Mouse (Mus musculus): ENCODE data around the gene Fli1.

Fli1 gene

DNA sequence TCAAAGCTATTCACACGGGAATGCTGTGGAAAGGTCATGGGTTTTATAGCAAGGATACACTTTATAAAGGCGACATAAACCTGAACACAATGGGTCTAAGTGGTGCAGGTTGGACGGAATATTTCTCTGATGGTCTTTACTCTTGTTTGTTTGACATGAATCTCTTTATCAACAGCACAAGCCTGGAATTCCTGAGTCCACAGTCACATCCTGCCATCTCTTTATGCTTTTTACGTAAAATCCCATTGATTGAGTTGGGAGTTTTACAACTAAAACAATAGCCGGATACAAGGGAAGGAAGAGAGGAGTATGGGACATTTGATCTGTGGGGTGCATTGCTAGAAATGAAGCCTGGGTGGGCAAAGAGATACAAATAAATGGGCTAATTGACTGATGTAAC lies 16.9 kb downstream of the Fli1 start:
- no peak for DNase-seq (ENCODE audit: low read depth in 2 of 2, low spot score in 2 of 2)

DNA sequence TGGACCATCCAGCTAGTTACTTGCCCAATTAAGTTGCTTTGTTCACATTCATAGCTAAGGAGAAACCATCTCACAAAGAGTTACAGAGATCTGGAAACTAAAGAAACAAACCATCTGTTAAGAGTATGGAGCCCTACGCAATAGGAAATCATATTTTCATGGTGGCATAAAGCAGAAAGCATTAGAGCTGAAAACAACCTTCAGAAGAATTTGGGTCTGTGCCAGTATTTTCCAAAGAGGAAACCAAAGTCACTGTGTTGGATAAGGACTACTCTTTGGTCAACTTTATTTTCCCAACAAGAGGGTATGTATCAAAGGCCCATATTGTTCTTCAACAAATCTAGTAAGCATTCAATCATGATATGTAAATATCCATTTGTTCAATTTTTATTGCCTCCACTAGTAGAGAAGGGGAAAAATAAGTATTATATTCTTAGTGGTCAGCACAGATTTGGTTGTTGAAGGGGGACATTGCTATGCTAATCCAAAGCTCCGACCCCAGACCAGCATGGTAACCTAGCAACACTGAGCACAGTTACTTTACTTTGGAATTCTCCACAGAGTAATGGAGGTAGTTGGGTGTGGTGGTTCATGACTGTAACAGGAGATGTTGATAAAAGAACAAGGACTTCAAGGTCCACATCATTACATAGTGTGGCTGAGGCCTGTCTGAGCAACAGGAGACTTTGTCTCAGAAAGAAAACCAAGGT lies 20.0 kb downstream of the Fli1 start:
- no peak for DNase-seq (ENCODE audit: low read depth in 2 of 2, low spot score in 2 of 2)

DNA sequence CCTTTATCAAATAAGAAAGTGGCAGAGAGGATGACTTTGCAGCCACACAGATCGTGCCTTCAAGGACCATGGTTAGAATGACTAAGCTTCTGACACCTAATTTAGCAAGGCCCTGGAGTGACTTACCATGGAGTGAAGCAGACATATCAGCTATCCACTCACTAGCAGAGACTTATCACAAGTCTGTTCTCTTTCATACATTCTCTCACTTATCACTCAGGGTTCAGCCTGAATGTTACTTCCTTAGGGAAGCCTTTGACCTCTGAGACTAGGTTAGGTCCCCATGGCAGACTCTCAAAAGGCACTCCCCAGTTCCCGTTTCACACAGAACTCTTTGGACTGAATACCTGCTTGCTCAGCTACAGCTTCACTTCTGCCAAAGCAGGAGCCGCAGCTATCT lies 21.3 kb downstream of the Fli1 start:
- no peak for DNase-seq (ENCODE audit: low read depth in 2 of 2, low spot score in 2 of 2)

DNA sequence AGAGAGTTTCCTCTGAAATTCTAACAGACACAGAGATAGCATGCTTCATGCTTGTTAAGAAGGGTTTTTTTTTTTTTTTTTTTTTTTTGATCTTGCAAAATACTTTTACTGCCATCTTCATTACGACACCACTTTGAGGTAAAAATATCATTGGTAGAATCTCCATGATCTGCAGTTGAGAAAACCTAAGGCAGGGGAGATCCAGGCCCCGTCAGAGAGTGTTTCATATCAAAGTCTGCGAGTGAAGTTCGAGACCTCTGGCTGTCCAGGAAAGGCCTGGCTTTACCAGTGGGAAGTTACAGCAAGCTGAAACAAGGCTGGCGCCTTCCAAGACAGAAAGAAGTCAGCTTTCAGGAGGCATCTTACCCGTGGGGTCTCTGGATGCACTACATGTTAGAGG lies 21.8 kb downstream of the Fli1 start:
- no peak for DNase-seq (ENCODE audit: low read depth in 2 of 2, low spot score in 2 of 2)

DNA sequence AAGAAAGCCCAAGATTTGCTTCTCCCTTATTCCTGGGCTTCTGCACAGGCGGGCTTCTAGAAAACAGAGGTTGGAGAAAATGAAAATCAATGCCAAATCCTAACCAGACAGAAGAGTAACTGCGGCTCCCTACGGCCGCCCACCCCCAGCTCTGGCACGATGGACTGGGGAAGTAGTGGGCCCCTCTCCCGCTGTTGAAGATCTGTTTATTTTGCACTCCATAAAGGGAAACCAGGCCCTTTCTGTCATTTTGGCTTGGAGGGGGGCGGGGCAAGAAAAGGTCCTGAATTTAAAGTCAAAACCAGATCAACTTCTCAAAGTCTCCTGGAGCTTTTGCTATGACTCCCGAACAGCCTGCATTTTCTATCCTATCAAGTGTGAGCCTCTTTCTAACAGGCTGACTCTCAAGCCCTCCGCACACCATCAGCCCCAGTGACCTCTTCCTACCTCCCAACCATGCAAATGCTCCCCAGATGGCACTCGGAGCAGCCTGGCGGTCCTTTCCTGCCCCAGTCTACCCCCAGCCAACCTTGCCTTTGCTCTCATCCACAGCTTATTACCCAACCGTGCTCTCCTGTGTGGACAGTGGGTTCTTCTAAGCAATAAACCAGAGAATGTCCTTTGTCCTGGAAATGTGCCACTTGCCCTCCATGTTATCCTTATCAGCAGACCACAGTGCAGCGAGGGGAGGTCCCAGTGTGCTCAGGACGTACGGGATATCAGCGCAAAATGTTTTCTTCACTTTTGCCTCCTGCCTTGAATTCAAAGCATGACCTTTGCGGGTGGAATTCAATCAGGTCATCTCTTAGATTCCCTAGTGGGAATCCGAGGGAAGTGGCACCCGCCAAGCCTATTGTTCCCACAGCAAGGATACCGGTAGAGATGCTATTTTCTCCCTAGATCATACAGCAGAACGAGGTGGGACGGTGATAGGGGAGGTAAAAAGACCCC lies 23.3 kb downstream of the Fli1 start:
- no peak for DNase-seq (ENCODE audit: low read depth in 2 of 2, low spot score in 2 of 2)

DNA sequence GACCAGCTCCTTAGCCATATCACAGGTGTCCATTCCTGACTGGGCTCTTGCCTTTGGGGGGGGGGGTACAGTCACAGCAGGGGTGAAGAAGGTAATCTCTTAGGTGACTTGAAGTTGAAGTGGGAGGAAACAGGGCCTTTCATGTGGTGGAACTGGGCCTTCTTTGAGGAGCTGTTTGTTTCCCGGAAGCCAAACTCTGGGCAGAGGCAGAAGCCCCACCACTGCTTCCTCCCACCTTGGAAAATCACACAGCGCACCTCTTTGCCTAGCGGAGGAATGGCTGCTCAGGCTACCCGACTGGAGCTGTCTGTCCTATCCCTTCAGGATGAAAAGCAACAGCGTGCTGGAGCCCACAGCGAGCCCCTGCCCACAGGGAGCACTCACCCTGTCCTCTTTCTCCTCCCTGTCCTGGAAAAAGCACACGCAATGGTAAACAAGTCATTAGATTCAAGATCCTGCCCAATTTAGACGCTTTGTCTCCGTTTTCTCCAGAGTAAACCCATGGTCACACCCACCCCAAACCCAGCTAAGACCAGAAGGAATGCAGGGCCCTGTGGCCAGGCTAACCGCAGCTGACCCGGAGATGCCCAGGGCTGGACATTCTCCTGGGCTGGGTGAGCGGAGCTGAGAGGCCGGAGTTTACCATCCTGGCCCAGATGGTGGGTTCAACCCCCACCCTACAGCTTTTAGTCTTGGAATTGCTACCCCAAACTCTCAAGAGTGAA lies 24.1 kb downstream of the Fli1 start:
- peak; percentile 56 to 70 for DNase-seq (ENCODE audit: low read depth in 2 of 2, low spot score in 2 of 2)

DNA sequence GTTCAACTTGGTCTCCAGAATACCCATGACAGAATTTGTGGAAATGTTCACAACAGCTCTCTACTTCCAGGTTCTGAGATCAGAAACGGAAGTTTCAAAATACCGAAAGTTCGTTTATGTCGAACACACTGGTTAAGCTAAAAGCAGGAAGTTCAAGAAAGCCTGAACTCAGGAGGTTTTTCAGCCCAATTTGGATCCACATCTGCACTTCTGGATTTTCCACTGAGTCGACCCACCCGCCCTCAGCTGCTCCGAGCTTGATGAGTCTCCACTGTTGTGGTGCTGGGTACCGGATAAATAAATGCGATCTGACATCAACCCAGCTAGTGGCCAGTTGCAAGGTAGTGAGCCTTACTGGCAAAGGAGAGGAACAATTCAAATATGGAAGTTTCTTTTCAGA lies 26.0 kb downstream of the Fli1 start:
- DNase-seq (ENCODE audit: low read depth in 2 of 2, low spot score in 2 of 2), result no peak

DNA sequence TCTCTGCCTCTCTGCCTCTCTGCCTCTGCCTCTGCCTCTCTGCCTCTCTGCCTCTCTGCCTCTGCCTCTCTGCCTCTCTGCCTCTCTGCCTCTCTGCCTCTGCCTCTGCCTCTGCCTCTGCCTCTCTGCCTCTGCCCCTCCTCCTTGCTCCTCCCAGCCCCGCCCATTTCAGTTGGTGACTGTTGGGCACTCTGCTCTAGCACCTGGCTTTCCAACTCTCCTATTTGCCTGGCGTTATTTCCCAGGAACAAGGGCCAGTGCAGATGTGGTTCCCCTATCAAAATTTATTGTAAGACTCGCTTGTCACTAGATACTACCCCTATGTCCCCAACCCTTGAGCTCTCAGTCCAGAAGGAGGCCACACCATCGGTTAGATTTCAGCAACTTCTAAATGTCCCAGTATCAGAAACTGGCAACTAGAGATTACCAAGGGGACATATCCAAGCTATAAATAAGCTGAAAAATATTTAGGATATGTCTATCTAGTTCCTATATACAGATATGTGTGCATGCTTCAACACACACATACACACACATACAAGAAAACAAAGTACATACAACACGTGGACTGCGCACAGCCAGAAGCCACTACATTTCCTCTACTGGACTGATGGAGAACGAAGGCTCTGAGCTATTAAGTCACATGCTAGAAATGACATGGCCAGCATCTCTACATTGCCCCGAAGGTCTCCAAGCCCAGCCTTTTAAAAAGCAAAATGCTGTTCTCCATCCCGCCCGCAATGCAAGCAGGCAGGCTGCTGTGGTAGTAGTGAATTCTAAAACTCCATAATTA lies 26.6 kb downstream of the Fli1 start:
- no peak for DNase-seq (ENCODE audit: low read depth in 2 of 2, low spot score in 2 of 2)

DNA sequence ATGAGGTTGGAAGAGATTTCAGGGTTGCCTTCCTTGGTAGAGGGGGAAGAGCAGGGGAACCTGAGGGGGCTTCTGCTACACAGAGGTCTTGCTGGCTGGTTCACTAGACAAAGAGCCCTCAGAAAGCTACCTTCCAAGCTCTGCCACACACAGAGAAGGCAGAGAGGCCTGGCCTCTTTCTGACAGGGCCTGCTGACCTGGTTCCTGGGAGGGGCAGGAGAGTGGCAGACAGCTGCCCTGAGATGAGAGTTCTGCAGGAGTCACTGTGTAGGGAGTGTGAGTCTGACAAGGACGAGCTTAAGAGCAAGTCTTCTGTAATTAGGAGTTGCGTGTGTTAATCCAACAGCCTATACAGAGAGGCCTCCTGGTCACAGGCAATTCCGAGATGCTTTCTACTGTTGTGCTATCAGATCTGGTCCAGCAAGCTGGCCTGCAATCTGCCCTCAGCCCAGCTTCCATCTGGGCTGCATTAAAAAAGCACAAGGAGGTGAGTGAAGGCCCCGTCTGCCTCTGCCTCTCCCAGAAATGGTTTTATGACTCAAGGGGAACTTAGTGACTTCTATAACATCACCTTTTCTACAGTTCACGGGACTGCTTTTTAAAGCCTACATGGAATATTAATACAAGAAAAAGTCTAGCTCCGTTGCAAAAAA lies 28.1 kb downstream of the Fli1 start:
- DNase-seq (ENCODE audit: low read depth in 2 of 2, low spot score in 2 of 2), result no peak

DNA sequence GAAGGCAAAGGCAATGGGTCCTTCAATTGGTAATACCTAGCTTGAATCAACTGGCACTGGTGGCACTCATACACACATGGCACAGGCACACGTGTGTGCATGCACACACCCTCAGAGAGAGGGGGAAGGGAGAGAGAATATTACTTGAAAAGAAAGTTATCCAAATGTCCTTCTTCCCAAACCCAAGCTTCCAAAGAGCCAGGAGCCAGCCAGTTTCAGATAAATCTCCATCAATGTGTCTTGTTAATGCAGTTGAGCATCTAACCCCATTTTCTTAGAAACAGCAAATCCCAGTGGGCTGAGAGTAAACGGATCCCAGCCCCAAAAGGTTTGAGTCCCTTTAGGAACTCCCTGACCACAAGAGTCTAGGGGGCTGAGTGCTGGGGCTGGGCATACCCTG lies 29.2 kb downstream of the Fli1 start:
- DNase-seq (ENCODE audit: low read depth in 2 of 2, low spot score in 2 of 2), result no peak

DNA sequence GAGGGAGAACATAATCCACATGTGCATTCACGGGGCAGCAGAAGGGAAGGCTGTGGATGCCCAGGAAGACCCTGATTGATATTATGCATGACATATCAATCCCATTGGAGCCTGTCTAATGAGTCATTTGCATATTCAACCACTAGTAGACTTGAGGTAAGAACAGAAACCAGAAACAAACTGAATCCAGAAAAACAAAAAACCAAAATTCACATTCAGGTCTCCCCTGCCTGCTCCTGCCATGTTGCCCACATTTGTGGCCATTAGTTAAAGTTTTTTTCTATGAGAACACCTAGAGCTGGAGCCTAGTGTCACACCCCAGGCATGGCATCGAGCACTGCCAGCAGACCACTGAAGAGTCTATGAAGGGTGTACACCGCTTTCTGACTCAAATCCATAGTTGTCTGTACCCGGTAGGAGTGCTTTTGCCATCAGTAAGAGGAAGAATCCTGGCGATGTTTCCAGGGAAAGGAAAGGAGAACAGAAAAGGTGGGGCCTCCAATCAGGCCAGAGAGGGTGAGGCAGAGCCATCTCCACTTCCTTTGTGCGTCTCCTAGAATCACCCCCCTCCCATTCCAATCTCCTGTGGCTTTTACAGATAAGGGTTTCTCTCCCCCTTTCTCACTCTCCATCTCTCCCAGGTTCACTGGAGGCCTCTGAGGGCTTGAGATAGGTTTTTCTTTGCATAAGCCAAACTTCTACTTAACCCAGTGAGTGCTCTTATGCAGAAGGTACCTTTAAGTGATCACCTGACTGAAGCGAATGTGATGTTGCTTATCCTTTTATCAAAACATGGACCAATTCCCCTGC lies 32.0 kb downstream of the Fli1 start:
- no peak for DNase-seq (ENCODE audit: low read depth in 2 of 2, low spot score in 2 of 2)

DNA sequence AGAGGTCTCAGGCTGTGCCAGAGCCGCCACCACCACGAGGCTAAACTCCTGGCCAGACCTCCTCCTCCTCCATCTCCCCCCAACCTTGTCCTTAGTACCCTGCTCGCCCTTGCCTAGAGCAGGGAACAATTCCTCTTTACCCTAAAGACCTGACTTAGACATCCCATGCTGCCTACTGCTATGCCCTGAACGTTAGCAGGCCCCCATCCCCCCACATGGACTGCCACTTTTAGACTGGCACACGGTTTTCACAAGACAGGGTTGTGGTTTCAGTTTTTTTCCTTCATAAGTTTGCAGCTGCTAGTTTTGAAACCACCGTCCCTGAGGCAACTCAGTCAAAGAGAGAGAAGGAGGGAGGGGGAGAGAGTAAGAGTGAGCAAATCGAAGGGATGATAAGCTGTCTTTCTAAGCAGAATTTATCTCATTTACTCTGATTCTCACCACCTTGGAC lies 32.9 kb downstream of the Fli1 start:
- peak; percentile 58 to 78 for DNase-seq (ENCODE audit: low read depth in 2 of 2, low spot score in 2 of 2)

DNA sequence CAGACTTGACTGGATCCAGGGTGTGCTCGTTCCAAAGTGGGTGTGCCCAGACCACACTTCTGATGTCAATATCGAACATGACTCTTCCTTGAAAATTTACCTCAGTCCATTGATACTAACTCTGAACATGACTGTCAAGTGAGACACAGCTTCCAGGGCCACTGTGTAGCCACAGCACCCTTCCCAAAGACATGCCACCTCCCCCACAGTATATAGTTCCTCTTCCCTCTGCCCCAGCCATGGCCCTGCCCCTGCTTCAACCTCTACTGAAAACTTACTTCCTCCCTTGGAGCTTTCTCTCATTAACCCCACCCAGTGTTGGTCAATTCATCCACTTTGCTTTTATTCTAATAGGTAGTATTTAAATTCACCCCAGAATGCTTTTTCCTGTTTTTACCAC lies 34.0 kb downstream of the Fli1 start:
- DNase-seq (ENCODE audit: low read depth in 2 of 2, low spot score in 2 of 2), result no peak

DNA sequence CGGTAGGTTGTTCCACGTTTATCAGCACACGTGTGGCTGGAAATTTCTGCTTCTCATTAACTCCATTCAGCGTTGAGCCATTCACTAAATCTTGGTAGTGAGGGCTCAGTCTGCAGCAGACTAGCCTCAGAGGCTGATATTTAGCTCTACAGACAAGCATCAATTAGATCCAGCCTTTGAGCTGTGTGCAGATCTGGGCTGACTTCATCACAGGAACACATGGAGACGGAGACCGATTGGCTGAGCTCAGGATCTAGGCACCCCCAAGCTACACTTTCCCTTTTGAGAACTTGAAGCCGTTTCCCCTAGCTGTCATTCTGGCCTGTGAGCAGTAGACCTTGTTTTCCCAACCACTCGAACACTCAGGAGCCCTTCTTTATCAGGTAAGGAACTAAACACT lies 34.5 kb downstream of the Fli1 start:
- DNase-seq (ENCODE audit: low read depth in 2 of 2, low spot score in 2 of 2), result no peak

DNA sequence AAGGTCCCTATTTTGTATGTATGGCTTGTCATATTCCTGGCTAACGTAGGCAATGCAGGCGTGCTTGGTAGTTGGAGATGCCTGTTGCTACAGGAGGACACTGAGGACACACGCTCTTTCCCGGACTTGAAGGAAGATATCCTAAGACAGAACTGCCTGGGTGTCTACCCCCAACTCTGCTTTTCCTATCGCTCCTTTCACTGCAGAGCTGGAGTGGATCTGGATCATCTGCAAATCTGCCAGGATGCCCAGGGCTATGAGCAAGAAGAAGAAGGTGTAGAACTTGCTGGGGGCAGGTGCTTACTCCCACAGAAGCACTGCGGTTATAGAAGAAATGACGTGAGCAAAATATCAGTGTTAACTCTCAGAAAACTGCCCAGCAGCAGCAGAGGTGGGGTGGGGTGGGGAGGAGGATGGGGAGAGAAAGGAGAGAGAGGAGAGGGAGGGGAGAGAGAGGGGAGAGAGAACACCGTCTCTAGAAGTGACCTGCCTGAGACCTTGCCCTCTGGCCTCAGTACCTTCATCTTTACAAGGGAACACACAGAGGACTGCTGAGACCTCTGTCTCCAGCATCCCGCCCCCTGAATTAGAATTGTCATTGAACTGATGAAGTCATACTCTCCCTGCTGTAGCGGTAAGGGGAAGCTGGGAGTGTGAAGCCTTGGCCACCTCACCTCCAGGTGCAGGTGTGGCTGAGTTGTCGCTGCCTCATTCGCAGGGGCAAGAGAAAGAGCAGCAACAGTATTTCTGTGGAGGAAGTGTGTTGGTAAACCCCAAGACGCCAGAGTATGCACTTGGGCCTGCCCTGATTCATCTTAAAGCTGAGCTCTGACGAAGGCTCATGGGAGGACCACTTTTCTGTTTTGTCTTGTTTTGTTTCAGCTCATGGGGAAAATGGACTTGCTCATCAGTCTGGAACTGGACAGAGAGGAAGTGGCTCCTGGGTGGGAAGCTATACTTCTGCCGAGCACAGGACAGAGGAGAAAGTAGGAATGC lies 35.5 kb downstream of the Fli1 start:
- peak; percentile 68 to 75 for DNase-seq (ENCODE audit: low read depth in 2 of 2, low spot score in 2 of 2)

DNA sequence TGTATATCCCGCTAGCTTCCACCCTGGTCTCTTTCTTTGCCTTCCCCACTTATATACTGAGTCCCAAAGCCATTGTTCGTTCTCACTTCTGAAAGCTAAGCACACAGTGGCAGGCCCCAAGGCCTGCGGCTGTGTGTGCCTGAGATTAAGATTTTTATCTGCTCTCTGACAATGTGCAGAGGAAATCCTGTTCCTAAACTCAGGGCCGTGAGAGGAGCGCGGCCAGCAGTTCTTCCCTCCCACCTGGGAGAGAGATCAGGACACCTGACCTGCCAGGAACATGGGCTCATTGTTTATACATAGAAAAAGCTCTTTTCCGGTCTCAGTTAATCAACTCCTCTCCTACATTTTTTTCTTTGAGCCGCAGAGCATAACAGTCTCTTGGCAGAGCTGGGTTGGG lies 36.5 kb downstream of the Fli1 start:
- no peak for DNase-seq (ENCODE audit: low read depth in 2 of 2, low spot score in 2 of 2)

DNA sequence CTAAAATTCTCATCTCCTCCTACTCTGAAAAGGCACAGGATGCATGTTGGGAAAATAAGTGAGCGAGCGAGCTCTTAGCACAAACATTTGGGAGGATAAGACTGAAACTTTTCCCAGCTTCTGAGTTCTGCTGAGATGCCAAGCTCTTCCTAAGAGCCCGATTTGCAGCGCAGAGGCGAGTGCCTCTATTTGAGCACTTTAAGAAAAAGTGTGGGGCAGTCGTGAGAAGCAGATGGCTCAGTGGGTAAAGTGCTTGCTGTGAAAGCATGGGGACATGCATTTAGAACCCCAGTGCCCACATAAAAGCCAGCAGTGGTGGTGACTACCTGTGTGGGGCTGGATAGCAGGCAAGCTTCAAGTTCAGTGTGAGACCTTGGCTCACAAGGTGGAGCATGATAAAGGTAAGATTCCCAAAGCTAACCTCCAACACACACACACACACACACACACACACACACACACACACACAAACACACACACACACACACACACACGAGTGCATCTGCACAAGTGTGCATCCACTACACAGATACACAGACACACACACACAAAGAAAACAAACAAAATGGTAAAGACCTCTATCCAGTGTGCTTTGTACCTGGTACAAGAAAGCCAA lies 37.1 kb downstream of the Fli1 start:
- no peak for DNase-seq (ENCODE audit: low read depth in 2 of 2, low spot score in 2 of 2)

DNA sequence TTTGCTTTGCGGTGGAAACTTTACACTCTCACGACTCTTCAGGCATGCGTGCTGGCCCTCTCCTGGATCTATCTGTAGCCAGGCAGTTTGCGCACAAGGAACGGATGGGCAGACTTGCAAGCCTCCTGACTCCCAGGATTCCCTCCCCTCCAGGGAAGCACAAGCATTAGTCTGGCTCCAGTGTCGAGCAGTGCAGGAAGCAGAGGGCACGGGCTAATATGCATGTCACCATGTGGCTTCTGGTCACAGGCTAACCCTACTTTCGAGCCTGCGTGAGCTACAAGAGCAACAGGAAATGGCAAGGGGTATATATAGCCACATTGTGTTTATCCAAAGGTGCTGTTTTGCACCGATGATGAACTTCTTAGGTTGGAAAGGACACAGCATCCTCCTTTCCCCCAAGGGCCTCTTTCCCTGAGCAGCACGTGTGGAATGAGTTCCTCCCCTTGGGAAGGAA lies 38.6 kb downstream of the Fli1 start:
- DNase-seq (ENCODE audit: low read depth in 2 of 2, low spot score in 2 of 2), result peak; percentile 54 to 64
